Mouse (Mus musculus) spleen, postnatal 36 days (tissue): ENCODE measurements around the gene Dus1l.
"Not testable (repeated sequence)": the region's sequence is repeated elsewhere in the genome, so short reads cannot be mapped to it uniquely, and the experiment has no call there.

ENCODE experiments used
- DNase-seq, 2 experiments: peaks; one replicate each; pipeline ENCODE4 v3.0.0; 2022; ENCODE audit warnings: low spot score in 2 of 2, mixed read lengths in 1 of 2

Gene Dus1l

DNA sequence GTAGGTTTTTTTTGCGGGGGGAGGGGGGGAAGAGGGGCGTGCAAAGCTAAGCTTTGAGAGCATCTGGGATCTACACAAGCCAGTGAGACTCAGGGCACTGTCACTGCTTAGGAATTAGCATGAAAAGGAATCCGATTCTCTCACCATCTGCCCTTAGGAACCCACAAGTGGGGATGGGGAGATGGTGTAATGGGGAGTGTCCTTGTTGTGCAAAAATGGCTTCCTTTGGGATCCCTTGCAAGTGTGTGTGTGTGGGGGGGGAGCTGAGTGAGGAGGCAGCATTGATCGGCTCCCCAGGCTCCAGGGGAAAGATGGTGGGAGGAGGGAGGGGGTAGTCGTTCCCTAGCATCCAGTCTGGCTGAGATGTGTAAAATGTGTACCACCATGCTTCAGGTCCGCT is 19.1 kb downstream of the Dus1l start:
- no peak for DNase-seq

- peak; percentile 86 to 89 for DNase-seq
Observed at GRCm38 (mm10) chr11:120775774-120776469, 20.3 kb downstream of the Dus1l start.

DNA sequence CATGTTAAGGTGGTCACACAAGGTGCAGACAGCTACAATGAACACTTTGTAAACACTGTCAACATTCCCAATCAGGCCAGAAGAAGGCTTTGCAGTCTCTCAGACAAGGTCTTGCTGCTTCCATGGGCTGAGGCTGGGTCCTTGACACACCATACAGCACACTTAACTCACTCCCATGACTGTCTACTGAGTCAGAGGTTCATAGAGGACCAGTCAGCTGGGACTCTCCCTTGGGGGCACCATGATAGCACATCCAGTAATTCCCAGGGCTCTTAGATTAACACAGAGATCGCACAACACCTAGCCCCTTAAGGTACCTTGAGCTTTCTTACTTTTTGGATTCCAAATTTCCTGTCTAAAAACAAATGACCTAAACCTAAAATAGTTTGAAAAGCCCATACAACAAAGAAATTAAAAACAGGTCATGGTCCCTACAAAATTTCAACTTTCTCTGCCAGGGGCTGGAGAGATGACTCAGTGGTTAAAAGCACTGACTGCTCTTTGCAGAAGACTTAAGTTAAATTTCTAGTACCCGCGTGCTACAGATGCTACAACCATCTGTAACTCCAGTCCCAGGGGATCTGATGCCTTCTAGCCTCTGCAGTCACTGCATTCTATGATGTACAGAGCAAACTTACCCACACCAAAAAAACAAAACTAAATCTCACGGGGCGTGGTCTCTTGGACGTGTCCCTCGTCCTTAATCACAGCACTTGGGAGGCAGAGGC is 22.6 kb downstream of the Dus1l start:
- no peak for DNase-seq

- no peak for DNase-seq
Observed at GRCm38 (mm10) chr11:120772749-120773148, 23.5 kb downstream of the Dus1l start.

DNA sequence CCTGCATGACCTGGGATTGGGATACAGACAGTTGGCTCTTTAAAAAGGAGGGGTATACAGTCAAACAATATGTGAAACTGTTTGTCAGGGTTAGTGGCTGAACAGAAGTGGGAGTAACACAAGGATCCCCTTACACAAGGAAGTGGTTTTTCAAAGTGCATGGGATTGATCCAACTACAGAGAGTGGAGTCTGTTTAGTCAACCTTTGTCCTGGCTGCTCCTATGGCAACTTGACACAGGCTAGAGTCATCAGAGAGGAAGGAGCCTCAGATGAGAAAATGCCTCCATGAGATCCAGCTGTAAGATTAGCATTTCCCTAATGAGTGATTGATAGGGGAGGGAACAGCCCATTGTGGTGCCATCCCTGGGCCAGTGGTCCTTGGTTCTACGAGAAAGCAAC is 28.0 kb downstream of the Dus1l start:
- no peak for DNase-seq

DNA sequence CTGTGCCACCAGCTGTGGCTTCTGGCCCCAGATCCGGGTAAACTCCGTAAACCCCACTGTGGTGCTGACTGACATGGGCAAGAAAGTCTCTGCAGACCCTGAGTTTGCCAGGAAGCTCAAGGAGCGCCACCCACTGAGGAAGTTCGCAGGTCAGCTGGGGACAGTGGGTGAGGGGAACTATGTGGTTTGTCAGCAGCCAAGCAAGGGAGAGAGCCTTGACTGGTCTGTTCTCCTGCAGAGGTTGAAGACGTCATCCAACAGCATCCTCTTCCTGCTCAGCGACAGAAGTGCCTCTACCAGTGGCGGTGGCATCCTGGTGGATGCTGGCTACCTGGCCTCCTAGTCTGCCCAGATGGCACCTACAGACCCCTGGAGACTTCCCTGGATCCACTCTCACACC is 29.2 kb downstream of the Dus1l start:
- DNase-seq, result not testable (repeated sequence)

GRCm38 (mm10) chr11:120763121-120763999 is 32.8 kb downstream of the Dus1l start:
- not testable (repeated sequence) for DNase-seq

- not testable (repeated sequence) for DNase-seq
Observed at GRCm38 (mm10) chr11:120762672-120763041, 33.5 kb downstream of the Dus1l start, which contains the start of gene Hmga1b. Gene Hmga1b, plus strand, starts transcription at chr11:120762794.

- DNase-seq, result no peak
Observed at GRCm38 (mm10) chr11:120761811-120762671, 34.2 kb downstream of the Dus1l start.

- no peak for DNase-seq
Observed at GRCm38 (mm10) chr11:120760236-120760635, 36.0 kb downstream of the Dus1l start.

GRCm38 (mm10) chr11:120751606-120752005 is 44.6 kb downstream of the Dus1l start:
- no peak for DNase-seq

- DNase-seq, result peak; percentile 27 to 34
Observed at GRCm38 (mm10) chr11:120749430-120749829, 46.8 kb downstream of the Dus1l start.

DNA sequence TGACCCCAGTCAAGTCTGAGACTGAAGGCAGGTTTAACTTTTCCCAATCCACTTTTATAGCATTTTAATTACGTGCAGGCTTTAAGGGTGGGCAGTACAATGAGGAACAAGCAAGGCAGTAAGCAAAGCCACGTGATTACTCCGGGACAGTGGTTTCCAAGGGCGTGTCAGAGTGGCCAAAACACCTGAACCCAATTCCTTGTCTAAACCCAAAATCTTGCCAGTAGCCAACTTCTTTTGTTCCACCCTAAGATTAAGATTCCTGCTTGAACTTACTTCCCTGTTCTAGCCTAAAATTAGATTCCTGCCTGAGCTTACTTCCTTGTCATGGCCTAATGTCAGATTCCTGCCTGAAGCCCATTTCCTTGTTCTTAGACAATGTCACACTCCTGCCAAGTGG is 48.2 kb downstream of the Dus1l start:
- no peak for DNase-seq

GRCm38 (mm10) chr11:120744121-120744701 is 52.0 kb downstream of the Dus1l start:
- DNase-seq, result no peak

- DNase-seq, result no peak
Observed at GRCm38 (mm10) chr11:120740981-120741380, 55.2 kb downstream of the Dus1l start.
